Mouse (Mus musculus) brown adipose tissue, adult 24 weeks (tissue): ENCODE measurements around the gene Vmn1r177. TPM values are rescaled to one million over a fixed set of nuclear protein-coding genes. Genes with fewer than 3 reads are reported as not detected.
"Not testable (repeated sequence)": the region's sequence is repeated elsewhere in the genome, so short reads cannot be mapped to it uniquely, and the experiment has no call there.

ENCODE experiments used
- H3K27ac ChIP-seq: fragments of 200-500 bp; replicated peaks from 2 replicates; pipeline ENCODE4 v1.5.1; 2012; ENCODE audit warnings: low read depth, mild to moderate bottlenecking, low read length
- H3K4me1 ChIP-seq: fragments of 200-500 bp; 2 replicates; pipeline ENCODE4 v1.6.1; 2012; ENCODE audit warnings: low read length, mixed read lengths; ENCODE audit not compliant: control insufficient read depth, insufficient read depth, insufficient read length
- H3K4me3 ChIP-seq: fragments of 200-500 bp; 2 replicates; pipeline ENCODE4 v1.5.1; 2012; ENCODE audit warnings: low read depth, mild to moderate bottlenecking, low read length, moderate library complexity; ENCODE audit not compliant: insufficient read depth
- polyA plus RNA-seq: library from polyadenylated mRNA; stranded (reverse); fragments of >200 nt; gene quantifications from 2 replicates; pipeline ENCODE4 v1.2.4, GENCODE M21; 2012; ENCODE audit not compliant: missing spikeins, insufficient read depth, insufficient read length

The Vmn1r177 gene
- not detected in 2 replicates for polyA plus RNA-seq

GRCm38 (mm10) chr7:23866349-23866748 lies at the start of gene Vmn1r177:
TSS of gene Vmn1r177 (minus strand) at chr7:23866449.
- not testable (repeated sequence) for H3K4me1 ChIP-seq

DNA sequence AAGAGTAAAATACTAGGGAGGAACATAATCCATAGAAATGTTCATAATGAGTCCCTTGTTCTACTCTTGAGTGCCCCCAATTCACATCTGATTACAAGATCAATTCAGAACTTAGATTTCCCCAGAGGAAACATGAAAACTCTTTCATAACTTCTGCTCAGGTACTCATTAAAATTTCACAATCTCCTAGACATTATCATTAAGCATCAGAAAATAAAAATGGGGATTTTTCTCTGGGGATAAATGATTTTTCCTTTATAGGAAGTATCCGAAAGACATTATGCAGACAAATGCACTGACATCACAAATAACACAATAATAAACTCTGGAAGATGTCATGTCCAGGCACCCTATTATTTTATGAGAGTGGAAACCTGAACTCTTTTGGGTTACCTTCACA lies 25.5 kb upstream of the Vmn1r177 start, which contains the start of gene Vmn1r178:
Vmn1r178 (plus strand) TSS at position 301 of the 400 bp plus-strand sequence.
- Histone ChIP-seq H3K4me3 (no peak within 1 kb of the TSS), H3K27ac (no peak within 1 kb of the TSS), H3K4me1 (no peaks in the 10 kb centered on the region)

More at GRCm38 (mm10) chr7:23866349-23866748, at the start of gene Vmn1r177:
- H3K4me3 ChIP-seq, H3K27ac ChIP-seq: not testable (repeated sequence)

DNA sequence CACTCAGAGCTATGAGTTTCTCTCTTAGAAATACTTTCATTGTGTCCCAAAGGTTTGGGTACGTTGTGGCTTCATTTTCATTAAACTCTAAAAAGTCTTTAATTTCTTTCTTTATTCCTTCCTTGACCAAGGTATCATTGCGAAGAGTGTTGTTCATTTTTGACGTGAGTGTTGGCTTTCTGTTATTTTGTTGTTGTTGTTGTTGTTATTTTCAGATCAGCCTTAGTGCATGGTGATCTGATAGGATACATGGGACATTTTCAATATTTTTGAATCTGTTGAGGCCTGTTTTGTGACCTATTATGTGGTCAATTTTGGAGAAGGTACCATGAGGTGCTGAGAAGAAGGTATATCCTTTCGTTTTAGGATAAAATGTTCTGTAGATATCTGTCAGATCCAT lies 10.7 kb upstream of the Vmn1r177 start:
- not testable (repeated sequence) for H3K27ac ChIP-seq, H3K4me1 ChIP-seq, H3K4me3 ChIP-seq

DNA sequence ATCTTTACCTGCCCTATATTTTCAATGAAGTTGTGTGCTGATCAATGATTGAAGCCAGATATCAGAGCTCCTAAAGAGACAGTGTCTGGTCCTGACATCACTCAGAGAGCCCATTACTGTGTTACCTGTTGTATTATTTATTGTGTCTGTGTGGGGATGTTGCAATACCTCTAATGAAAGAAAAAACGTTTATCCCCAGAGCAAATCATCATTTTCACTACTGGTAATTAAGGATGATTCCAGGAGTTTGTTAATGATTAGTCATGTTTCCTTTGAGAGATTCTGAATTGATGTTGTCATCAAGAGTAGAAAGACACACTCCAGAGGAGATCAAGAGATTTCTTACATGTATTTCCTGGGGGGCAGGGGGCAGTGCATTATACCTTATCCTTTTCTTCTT lies 29.0 kb downstream of the Vmn1r177 start, which contains the start of gene Vmn1r176:
Vmn1r176 (minus strand) TSS at position 101 of the 400 bp plus-strand sequence.
- not testable (repeated sequence) for H3K4me3 ChIP-seq, H3K27ac ChIP-seq, H3K4me1 ChIP-seq

Other genes with a start within 250 kb of the Vmn1r177 start
- not detected in 2 replicates for gene Vmn1r171, start 235.7 kb downstream of the Vmn1r177 start, polyA plus RNA-seq
- gene Vmn1r172, start 208.1 kb downstream of the Vmn1r177 start, polyA plus RNA-seq: not detected in 2 replicates
- gene Vmn1r173, start 165.7 kb downstream of the Vmn1r177 start, polyA plus RNA-seq: not detected in 2 replicates
- not detected in 2 replicates for gene Vmn1r174, start 114.2 kb downstream of the Vmn1r177 start, polyA plus RNA-seq
- not detected in 2 replicates for gene Vmn1r175, start 55.8 kb downstream of the Vmn1r177 start, polyA plus RNA-seq
- not detected in 2 replicates for gene Vmn1r176, start 29.1 kb downstream of the Vmn1r177 start, polyA plus RNA-seq
- gene Vmn1r178, start 25.6 kb upstream of the Vmn1r177 start, polyA plus RNA-seq: not detected in 2 replicates
- gene Vmn1r179, start 60.5 kb upstream of the Vmn1r177 start, polyA plus RNA-seq: not detected in 2 replicates
- not detected in 2 replicates for gene Vmn1r180, start 84.2 kb upstream of the Vmn1r177 start, polyA plus RNA-seq
- gene Vmn1r181, start 108.2 kb upstream of the Vmn1r177 start, polyA plus RNA-seq: not detected in 2 replicates
- not detected in 2 replicates for gene V1rd19, start 135.2 kb upstream of the Vmn1r177 start, polyA plus RNA-seq
- not detected in 2 replicates for gene Vmn1r183, start 186.8 kb upstream of the Vmn1r177 start, polyA plus RNA-seq
- 11.1 and 11.7 TPM in 2 replicates for gene Zfp180, start 215.5 kb upstream of the Vmn1r177 start, polyA plus RNA-seq
- 1.4 and 1.5 TPM in 2 replicates for gene Zfp112, start 245.9 kb upstream of the Vmn1r177 start, polyA plus RNA-seq